Mouse (Mus musculus): Measurements from ENCODE around the gene D10Jhu81e.
"Not testable (repeated sequence)": the region's sequence is repeated elsewhere in the genome, so short reads cannot be mapped to it uniquely, and the experiment has no call there.

The D10Jhu81e gene

GRCm38 (mm10) chr10:78169281-78170042 is at the start of gene D10Jhu81e:
Gene D10Jhu81e, minus strand, starts transcription at chr10:78169782.
- DNase-seq: peak; percentile 100

DNA sequence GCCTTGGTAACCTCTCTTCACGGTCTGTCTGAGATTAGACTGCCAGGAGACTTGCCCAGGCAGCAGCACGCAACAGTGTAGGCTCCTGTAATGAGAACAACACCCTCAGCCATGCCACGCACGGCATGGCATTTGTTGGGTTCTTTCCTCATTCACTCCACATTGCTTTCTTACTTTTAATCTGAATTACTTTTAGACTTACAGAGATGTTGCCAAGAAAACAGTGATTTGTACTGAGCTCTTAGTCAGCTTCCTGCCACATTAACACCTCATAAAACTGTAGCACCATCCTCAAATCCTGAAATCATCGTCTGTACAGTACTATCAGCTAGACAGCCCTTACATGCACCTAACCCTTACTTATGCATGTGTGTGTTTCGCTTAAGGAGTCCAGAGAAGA is 49.0 kb upstream of the D10Jhu81e start:
- no peak for DNase-seq

- DNase-seq: no peak
These were observed 46.9 kb upstream of the D10Jhu81e start for GRCm38 (mm10) chr10:78216376-78217083.

- no peak for DNase-seq
These were observed 44.8 kb upstream of the D10Jhu81e start for GRCm38 (mm10) chr10:78214371-78214770.

- peak; percentile 56 to 67 for DNase-seq
These were observed 41.7 kb upstream of the D10Jhu81e start for GRCm38 (mm10) chr10:78211311-78211710.

DNA sequence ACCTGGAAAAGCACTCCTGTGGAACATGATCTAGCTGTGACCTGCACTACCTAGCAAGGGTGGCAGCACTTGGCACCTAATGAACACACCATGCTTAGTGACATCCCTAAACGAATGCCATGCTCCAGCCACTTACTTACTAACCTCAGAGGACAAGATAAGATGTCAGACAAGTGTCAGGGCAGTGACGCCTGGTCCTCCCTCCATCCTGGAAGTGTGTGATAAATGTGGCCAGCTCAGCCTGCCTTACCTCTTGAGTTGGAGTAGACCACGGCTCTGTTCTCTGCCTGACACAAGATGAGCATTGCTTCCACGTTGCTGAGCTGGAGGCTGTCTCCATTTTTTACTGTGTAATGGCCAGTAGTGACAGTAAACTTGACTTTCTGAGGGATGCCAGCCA is 31.6 kb upstream of the D10Jhu81e start:
- no peak for DNase-seq

GRCm38 (mm10) chr10:78192933-78193332 is 23.4 kb upstream of the D10Jhu81e start:
- no peak for DNase-seq

GRCm38 (mm10) chr10:78186076-78186475 is 16.5 kb upstream of the D10Jhu81e start:
- DNase-seq: not testable (repeated sequence)

- no peak for DNase-seq
These were observed 15.8 kb upstream of the D10Jhu81e start for GRCm38 (mm10) chr10:78185381-78185725.

DNA sequence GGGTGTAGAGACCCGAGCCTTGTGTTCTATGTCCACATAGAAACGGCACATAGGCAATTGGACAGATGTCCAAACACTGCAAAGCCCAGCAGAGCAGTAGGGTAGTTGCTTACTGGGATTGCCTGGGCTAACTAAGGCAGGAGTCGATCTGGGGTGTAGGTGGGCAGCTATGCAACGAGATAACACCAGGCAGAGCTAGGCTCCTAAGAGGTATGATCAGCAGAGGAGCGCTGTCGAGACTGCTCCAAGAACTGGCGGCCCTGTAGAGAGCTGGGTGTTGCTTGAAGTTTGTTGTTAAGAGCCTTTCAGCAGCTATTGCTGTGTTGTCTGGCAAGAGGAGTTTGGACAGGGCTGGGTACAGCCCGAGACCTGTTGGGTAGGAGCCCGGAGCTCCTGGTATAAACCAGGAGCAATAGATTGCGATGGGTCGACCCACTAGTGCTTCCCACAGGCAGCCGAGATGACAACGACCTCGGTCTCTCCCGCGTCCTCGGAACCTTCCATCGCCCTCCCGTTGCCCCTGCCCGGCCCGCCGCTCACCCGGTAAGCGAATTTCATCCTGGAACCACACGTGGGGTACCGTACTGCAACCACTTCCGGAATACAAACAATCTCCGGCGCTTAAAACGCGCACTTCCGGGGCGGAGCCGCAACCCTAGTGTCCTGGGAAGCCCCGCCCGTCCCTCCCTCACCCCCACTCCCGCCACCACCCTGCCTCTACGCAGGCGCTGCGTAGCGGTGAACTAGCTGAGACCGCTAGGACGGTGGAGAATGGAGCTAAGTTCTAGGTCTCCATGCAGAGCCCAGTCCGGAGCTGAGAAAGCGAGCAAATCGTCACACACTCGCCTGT is 15.2 kb upstream of the D10Jhu81e start, which contains the start of gene Pwp2:
TSS of gene Pwp2 (minus strand) at position 619 of the 850 bp plus-strand sequence.
- DNase-seq: peak; percentile 90 to 92

DNA sequence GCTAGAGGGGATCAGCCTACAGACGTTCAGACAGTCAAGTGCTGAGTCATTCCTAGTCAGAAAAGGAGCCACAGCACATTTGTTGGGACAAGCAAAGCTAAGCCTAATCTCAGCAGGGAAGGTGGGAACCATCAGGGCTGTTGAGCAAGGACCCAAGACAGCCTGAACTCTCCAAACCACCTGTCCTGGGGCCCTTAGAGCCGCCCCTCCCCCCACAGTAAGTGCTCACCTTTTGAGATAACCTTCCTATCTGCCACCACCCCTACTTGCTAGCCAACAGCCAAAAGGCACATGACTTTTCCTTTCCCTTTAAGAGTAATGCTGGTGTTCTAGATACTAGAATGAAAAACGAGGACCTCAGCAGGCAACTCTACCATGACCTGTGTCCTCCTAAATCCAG is 14.0 kb upstream of the D10Jhu81e start:
- no peak for DNase-seq

- DNase-seq: no peak
These were observed 12.7 kb upstream of the D10Jhu81e start for GRCm38 (mm10) chr10:78182321-78182720.

DNA sequence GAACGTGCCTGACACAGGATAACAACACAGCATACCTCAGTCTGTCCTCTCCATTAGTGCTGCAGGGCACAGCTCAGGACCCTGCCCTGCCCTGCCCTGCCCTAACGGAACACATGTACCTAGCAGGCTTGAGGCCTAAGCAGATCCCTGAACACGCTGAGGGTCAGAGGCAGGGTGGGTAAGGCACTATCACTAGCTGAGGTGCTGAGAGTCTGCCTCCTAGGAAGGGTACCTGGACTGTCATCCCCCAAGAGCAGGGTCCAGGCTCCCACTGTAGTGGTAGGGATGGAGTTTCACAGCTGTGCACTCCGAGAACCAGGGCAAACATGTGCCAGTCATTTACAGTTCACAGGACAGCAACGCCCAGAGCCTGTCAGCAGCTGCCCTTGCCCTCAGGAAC is 4.9 kb upstream of the D10Jhu81e start:
- DNase-seq: no peak

DNA sequence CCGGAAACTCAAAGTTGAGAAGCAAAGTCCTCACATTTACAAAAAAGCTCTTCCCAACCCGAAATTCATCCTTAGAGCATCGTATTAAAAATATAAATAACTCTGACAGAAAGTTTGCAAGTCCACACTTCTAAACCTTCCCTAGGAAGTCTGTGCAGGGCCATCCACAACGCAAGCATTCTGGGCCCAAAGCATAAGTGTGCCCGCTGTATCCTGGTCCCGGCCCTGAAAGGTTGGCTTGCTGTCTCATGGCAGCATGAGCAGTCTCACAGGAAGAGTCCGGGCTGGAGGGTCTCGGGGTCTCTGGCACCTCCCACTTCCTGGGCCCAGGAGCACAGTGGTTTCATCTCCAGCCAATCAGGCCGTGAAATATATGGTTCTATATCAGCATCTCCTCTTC is 2.0 kb upstream of the D10Jhu81e start:
- DNase-seq: no peak

DNA sequence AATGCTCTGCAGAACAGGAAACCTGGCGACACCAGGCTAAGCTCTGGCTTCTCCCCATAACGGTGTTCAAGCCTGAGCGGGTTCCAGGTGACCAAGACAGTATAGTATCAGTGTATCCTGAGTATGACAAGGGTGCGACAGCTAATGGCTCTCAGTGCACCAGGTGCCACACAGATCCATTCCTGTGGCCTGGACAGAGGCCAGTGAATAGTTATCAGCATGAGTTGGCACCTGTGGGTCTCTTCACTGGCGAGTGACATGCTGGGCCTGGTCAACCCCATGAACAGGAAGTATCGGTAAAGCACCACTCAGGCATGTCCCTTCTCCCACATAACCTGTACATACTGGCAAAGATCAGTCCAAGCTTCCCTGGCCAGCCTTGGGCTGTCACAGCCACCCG is 1.5 kb upstream of the D10Jhu81e start:
- no peak for DNase-seq

- DNase-seq: no peak
These were observed 863 bp upstream of the D10Jhu81e start for GRCm38 (mm10) chr10:78170445-78170844.

DNA sequence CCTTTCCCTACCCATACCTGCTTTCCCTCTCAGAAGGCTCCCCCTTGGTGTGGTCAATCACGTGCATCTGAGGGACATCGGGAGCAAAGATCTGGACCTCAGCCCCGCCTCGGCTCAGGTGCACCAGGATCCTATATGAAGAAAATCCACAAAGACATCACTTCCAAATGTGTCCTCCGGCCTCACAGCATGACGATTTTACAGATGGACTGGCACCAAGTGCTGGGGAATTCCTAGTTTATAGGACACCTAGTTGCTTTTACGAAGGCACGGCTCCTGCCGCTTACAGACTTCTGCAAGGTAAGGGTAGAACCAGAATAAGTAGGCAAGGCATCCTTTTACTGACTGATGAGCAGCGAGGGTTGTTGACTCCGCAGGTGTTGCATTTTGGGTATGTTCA is 790 bp downstream of the D10Jhu81e start:
- DNase-seq: no peak

DNA sequence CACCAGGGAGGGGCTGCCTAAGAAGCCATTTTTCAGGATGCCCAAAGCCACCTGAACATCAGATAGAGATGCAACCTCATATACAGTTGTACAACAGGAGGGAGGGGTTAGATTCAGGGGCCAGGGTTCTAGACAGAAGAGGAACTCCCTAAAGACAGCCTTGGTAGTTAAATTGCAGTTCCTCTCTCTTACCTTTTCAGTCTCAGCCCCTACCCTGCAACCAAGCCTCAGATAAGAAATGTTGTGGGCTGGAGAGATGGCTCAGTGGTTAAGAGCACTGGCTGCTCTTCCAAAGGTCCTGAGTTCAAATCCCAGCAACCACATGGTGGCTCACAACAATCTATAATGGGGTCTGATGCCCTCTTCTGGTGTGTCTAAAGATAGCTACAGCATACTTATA is 1.8 kb downstream of the D10Jhu81e start:
- no peak for DNase-seq

GRCm38 (mm10) chr10:78167333-78167732 is 2.2 kb downstream of the D10Jhu81e start:
- peak; percentile 79 to 80 for DNase-seq

- peak; percentile 74 to 75 for DNase-seq
These were observed 4.2 kb downstream of the D10Jhu81e start for GRCm38 (mm10) chr10:78165256-78166005.

DNA sequence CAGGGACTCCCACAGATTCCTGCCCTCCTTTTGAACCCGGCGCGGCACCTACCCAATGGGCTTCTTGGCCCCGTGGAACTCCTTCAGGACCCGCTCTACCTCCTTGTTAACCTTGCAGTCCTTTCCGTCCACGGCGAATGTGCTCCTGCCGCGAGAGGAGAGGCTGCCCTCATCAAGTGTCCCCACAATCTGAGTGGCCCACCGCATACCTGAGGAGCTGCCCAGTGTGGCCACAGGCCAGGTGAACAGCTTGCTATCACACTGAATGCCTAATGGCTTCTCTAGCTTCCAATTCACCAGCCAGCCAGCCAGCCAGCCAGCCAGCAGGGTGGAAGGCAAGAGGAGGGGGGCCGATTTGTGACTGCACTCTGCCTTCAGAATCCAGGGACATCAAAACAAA is 4.8 kb downstream of the D10Jhu81e start:
- peak; percentile 94 for DNase-seq

GRCm38 (mm10) chr10:78163923-78164322 is 5.7 kb downstream of the D10Jhu81e start:
- peak; percentile 86 to 90 for DNase-seq

- DNase-seq: no peak
These were observed 6.3 kb downstream of the D10Jhu81e start for GRCm38 (mm10) chr10:78163241-78163640.
